Mouse (Mus musculus) testis, adult 2 months (tissue): ENCODE results near the gene Tpra1.

Experiments
- CTCF ChIP-seq: fragments of 200-500 bp; IDR thresholded peaks from 2 replicates; pipeline ENCODE4 v1.5.1; 2012; ENCODE audit warnings: low read depth, mild to moderate bottlenecking, inconsistent platforms, low read length, moderate library complexity; ENCODE audit not compliant: control insufficient read depth, insufficient read depth, insufficient replicate concordance
- POLR2A ChIP-seq: fragments of 200-500 bp; IDR thresholded peaks from 2 replicates; pipeline ENCODE4 v1.6.1; 2012; ENCODE audit warnings: low read depth, mild to moderate bottlenecking, inconsistent platforms, low read length, moderate library complexity; ENCODE audit not compliant: control insufficient read depth

DNA sequence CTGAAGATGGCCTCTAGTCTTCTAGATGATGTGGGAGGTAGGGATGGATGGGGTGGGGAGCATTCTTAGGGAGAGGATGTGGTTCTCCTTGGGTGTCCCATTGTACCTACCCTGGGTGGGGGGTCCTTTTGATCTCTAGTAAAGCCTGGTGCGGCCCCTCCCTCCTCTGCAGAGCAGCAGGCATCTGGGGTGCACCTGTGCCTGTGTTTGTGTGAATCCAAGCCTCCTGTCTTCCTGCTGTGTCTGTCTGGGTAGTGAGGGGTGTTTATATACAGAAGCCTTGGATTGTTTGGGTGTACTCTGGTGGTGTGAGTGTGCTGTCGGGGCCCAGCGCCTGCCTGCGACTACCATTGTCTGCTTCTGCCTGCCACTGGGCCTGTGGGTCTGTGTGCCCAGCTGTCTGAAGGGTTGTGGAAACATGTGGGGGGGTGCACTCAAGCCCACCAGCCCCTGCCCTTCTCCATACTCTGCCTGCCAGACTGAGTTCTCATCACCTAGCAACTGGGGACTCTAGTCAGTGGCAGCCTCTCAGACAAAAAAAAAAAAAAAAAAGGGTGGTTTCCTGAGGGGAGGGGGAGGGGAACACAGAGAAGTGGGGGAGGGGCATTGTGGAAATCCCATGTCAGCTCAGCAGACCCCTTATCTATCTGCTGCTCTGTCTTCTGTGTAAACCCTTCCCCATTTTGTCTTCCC is 36.1 kb downstream of the Tpra1 start:
- TF ChIP-seq CTCF (no peak), POLR2A (no peak)
